Mouse (Mus musculus): ENCODE measurements around the gene Naip2.

DNA sequence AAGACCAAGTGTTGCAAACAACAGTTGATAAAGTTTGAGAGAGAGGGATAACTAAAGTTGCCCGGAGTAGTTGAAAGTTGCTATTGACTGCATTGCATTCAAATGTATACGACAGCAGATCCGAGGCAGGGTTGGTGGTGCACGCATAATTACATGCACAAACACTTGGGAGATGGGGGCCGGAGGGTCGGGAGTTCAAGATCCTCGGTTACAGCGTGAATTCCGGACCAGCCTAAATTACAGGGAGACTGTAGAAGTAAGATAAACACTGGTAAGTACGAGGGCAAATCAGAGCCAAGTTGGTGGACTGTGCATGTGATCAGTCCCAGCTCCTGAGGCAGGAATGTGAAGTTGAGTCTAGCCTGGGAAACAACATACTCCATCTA, 76.6 kb downstream of the Naip2 start:
- no peak for TF ChIP-seq GATA1 (IDR thresholded peaks at IDR 0.05; ENCODE audit: borderline replicate concordance, low read length)
- TF ChIP-seq FLI1 (IDR thresholded peaks at IDR 0.05; ENCODE audit: low read length), result no peak
